Comparison of ENCODE assay signal across 7 mouse cellular contexts in genomic region chr16:50030355-50030754, GRCm38 (mm10).
A peak's percentile ranks its signal among the peaks of the same experiment; 100 is the strongest.
DNase-seq lines count a peak whose midpoint lies in the region; ATAC-seq lines count a peak whose summit lies in the region.
"Not testable (repeated sequence)": the region's sequence is repeated elsewhere in the genome, so short reads cannot be mapped to it uniquely, and the experiment has no call there.

No protein-coding gene starts in this region.

- H3K9me3 ChIP-seq in forebrain, embryonic 16.5 days (ENCODE audit: control insufficient read depth, low read length); hindbrain, embryonic 15.5 days; lung, embryonic 15.5 days; midbrain, embryonic 16.5 days (replicated peaks; ENCODE audit: control insufficient read depth, low read length, poor library complexity, severe bottlenecking); stomach, embryonic 16.5 days (replicated peaks; ENCODE audit: control insufficient read depth, low read length): not testable (repeated sequence)

- peak; percentile 81 for ATAC-seq in cerebellum, adult (ENCODE audit: insufficient number of reproducible peaks, low FRiP score, low TSS enrichment)
- ATAC-seq in forebrain, embryonic 16.5 days: peak; percentile 39
- peak; percentile 76 for ATAC-seq in hindbrain, embryonic 15.5 days (ENCODE audit: low FRiP score, low read depth)
- ATAC-seq in lung, embryonic 15.5 days (ENCODE audit: borderline replicate concordance, extremely low read depth, low FRiP score, low TSS enrichment): peak; percentile 41; the same call in 1 of the 2 replicates
- ATAC-seq in midbrain, embryonic 16.5 days: peak; percentile 65
- peak; percentile 76 for ATAC-seq in stomach, embryonic 16.5 days (ENCODE audit: insufficient read depth, low FRiP score)

- DNase-seq in kidney, postnatal 14 days: peak; percentile 7

- not testable (repeated sequence) for H3K4me3 ChIP-seq in forebrain, embryonic 16.5 days (replicated peaks; ENCODE audit: low read length); hindbrain, embryonic 15.5 days; lung, embryonic 15.5 days; midbrain, embryonic 16.5 days (ENCODE audit: low read depth, low read length); stomach, embryonic 16.5 days (replicated peaks; ENCODE audit: low read length)

- not testable (repeated sequence) for H3K36me3 ChIP-seq in forebrain, embryonic 16.5 days (ENCODE audit: control insufficient read depth, insufficient read depth); hindbrain, embryonic 15.5 days; lung, embryonic 15.5 days; midbrain, embryonic 16.5 days (ENCODE audit: control insufficient read depth, insufficient read depth, low read length); stomach, embryonic 16.5 days (ENCODE audit: control insufficient read depth, insufficient read depth, low read length)

- H3K27me3 ChIP-seq in forebrain, embryonic 16.5 days (replicated peaks; ENCODE audit: control insufficient read depth, insufficient read depth, low read length); hindbrain, embryonic 15.5 days; lung, embryonic 15.5 days; midbrain, embryonic 16.5 days (ENCODE audit: control insufficient read depth, insufficient read depth, low read depth, low read length); stomach, embryonic 16.5 days (ENCODE audit: control insufficient read depth, insufficient read depth, low read length): not testable (repeated sequence)

- not testable (repeated sequence) for H3K27ac ChIP-seq in forebrain, embryonic 16.5 days (ENCODE audit: low read length); hindbrain, embryonic 15.5 days (replicated peaks); lung, embryonic 15.5 days; midbrain, embryonic 16.5 days (ENCODE audit: low read length); stomach, embryonic 16.5 days (ENCODE audit: low read length)

- not testable (repeated sequence) for H3K9ac ChIP-seq in forebrain, embryonic 16.5 days (replicated peaks; ENCODE audit: low read depth, low read length); hindbrain, embryonic 15.5 days; lung, embryonic 15.5 days; midbrain, embryonic 16.5 days (ENCODE audit: low read depth, low read length); stomach, embryonic 16.5 days (ENCODE audit: low read length)

- H3K4me1 ChIP-seq in forebrain, embryonic 16.5 days (replicated peaks; ENCODE audit: control insufficient read depth, insufficient read depth, low read length): peaks cover 11% of the 10 kb centered on the region
- H3K4me1 ChIP-seq in hindbrain, embryonic 15.5 days (replicated peaks); lung, embryonic 15.5 days; midbrain, embryonic 16.5 days (ENCODE audit: control insufficient read depth, insufficient read depth, low read length); stomach, embryonic 16.5 days (ENCODE audit: control insufficient read depth, insufficient read depth, low read length): not testable (repeated sequence)

- H3K4me2 ChIP-seq in forebrain, embryonic 16.5 days (ENCODE audit: low read length); hindbrain, embryonic 15.5 days; lung, embryonic 15.5 days; midbrain, embryonic 16.5 days (ENCODE audit: low read length); stomach, embryonic 16.5 days (ENCODE audit: low read depth, low read length): not testable (repeated sequence)
